Mouse (Mus musculus) kidney, postnatal 0 days (tissue): ENCODE results near the gene Tln2. TPM values are rescaled to one million over a fixed set of nuclear protein-coding genes. Genes with fewer than 3 reads are reported as not detected.

ENCODE experiments used
- ATAC-seq: fragments of 200-750 bp; cut with Nextera tagmentation; replicated peaks from 2 replicates; pipeline ENCODE4 v1.8.0; 2017; ENCODE audit warnings: low read depth, moderate number of reproducible peaks, moderate TSS enrichment, moderate library complexity; ENCODE audit not compliant: low FRiP score
- DNase-seq: peaks from one replicate; pipeline ENCODE4 v3.0.0-alpha.2; 2016; ENCODE audit warnings: low spot score
- H3K27ac ChIP-seq: fragments of 300-500 bp; sonication (generic); 2 replicates; pipeline ENCODE4 v1.5.1; 2014; ENCODE audit warnings: mild to moderate bottlenecking
- H3K27me3 ChIP-seq: fragments of 300-500 bp; sonication (generic); 2 replicates; pipeline ENCODE4 v1.6.1; 2014; ENCODE audit warnings: low read length, mixed read lengths; ENCODE audit not compliant: insufficient read depth
- H3K36me3 ChIP-seq: fragments of 300-500 bp; sonication (generic); 2 replicates; pipeline ENCODE4 v1.6.1; 2014; ENCODE audit warnings: low read length, mixed read lengths; ENCODE audit not compliant: insufficient read depth
- H3K4me1 ChIP-seq: fragments of 300-500 bp; sonication (generic); replicated peaks from 2 replicates; pipeline ENCODE4 v1.6.1; 2014; ENCODE audit warnings: antibody characterized with exemption, low read length, mixed read lengths; ENCODE audit not compliant: insufficient read depth
- H3K4me2 ChIP-seq: fragments of 300-500 bp; sonication (generic); 2 replicates; pipeline ENCODE4 v1.6.1; 2014; ENCODE audit warnings: mild to moderate bottlenecking, low read length, moderate library complexity, mixed read lengths
- H3K4me3 ChIP-seq: fragments of 300-500 bp; sonication (generic); replicated peaks from 2 replicates; pipeline ENCODE4 v1.5.1; 2014; ENCODE audit warnings: low read depth, low read length
- H3K9ac ChIP-seq: fragments of 300-500 bp; sonication (generic); 2 replicates; pipeline ENCODE4 v1.6.1; 2014; ENCODE audit warnings: low read depth, low read length
- H3K9me3 ChIP-seq: fragments of 300-500 bp; sonication (generic); replicated peaks from 2 replicates; pipeline ENCODE4 v1.6.1; 2016; ENCODE audit warnings: low read length, inconsistent platforms, mixed read lengths
- CTCF ChIP-seq: IDR thresholded peaks from 2 replicates; pipeline ENCODE4 v1.5.1; 2016; ENCODE audit warnings: antibody characterized with exemption, low read depth, mild to moderate bottlenecking, moderate library complexity
- WGBS: fragments of 180-500 bp; shearing (Covaris S2); extraction: QIAGEN DNeasy Blood & Tissue Kit; methylation state at CpG from one replicate; pipeline ENCODE4 v1.1.7; 2014; 5-methylcytosine and 5-hydroxymethylcytosine counted together
- polyA plus RNA-seq: library from polyadenylated mRNA; unstranded; fragments of >200 nt; fragmentation: Nextera tagmentation; extraction: Ambion mirVana; gene quantifications from 2 replicates; pipeline ENCODE4 v1.2.1, GENCODE M21; 2015

Tln2 gene
- polyA plus RNA-seq, 1 experiment from 2014 or later, result 24.8 TPM

GRCm38 (mm10) chr9:67404736-67405135, 154.8 kb downstream of the Tln2 start:
- Histone ChIP-seq H3K27me3 (no peaks in the 10 kb centered on the region), H3K9me3 (no peaks in the 10 kb centered on the region), H3K4me1 (no peaks in the 10 kb centered on the region), H3K4me2 (no peak overlapping the region), H3K4me3 (no peak overlapping the region), H3K9ac (no peak overlapping the region), H3K36me3 (no peaks in the 10 kb centered on the region), H3K27ac (no peak overlapping the region)
- TF ChIP-seq CTCF, result no peak
- ATAC-seq (no peak), DNase-seq (no peak)
- 73% methylated on average over 7 of the region's 7 CpGs for WGBS

- 90% methylated on average over 6 of the region's 6 CpGs for WGBS
- DNase-seq, result no peak
- Histone ChIP-seq H3K4me1 (no peaks in the 10 kb centered on the region), H3K9ac (no peak overlapping the region), H3K36me3 (no peaks in the 10 kb centered on the region), H3K27me3 (no peaks in the 10 kb centered on the region), H3K27ac (no peak overlapping the region), H3K4me3 (no peak overlapping the region), H3K9me3 (no peaks in the 10 kb centered on the region), H3K4me2 (no peak overlapping the region)
- no peak for ATAC-seq
- peak; percentile 36; the same call in 1 of the 2 replicates for TF ChIP-seq CTCF
Measured at GRCm38 (mm10) chr9:67399563-67399962, 159.9 kb downstream of the Tln2 start.

- ATAC-seq, result no peak
- Histone ChIP-seq H3K27me3 (no peaks in the 10 kb centered on the region), H3K9ac (no peak overlapping the region)
Measured at GRCm38 (mm10) chr9:67397756-67398155, 161.7 kb downstream of the Tln2 start.

GRCm38 (mm10) chr9:67396446-67396845, 163.1 kb downstream of the Tln2 start:
- ATAC-seq, result no peak
- no peaks in the 10 kb centered on the region for H3K36me3 ChIP-seq

More at GRCm38 (mm10) chr9:67397756-67398155, 161.7 kb downstream of the Tln2 start:
- no peak overlapping the region for H3K4me2 ChIP-seq
- H3K36me3 ChIP-seq, result no peaks in the 10 kb centered on the region
- H3K9me3 ChIP-seq, result no peaks in the 10 kb centered on the region
- peak; percentile 14 for DNase-seq
- H3K4me3 ChIP-seq, result no peak overlapping the region
- no peak overlapping the region for H3K27ac ChIP-seq
- no peak for TF ChIP-seq CTCF
- WGBS, result 90% methylated on average over 3 of the region's 3 CpGs
- no peaks in the 10 kb centered on the region for H3K4me1 ChIP-seq

GRCm38 (mm10) chr9:67384028-67384590, 175.4 kb downstream of the Tln2 start:
- 79% methylated on average over 9 of the region's 9 CpGs for WGBS
- 0 out of 2 replicates have a peak, but pooled peaks cover 3% of the 10 kb centered on the region for H3K4me1 ChIP-seq
- H3K9ac ChIP-seq, result no peak overlapping the region
- ATAC-seq, result no peak
- no peaks in the 10 kb centered on the region for H3K36me3 ChIP-seq
- no peak for TF ChIP-seq CTCF
- H3K4me3 ChIP-seq, result no peak overlapping the region
- H3K4me2 ChIP-seq, result no peak overlapping the region
- no peaks in the 10 kb centered on the region for H3K27me3 ChIP-seq
- DNase-seq, result no peak
- H3K27ac ChIP-seq, result no peak overlapping the region
- H3K9me3 ChIP-seq, result no peaks in the 10 kb centered on the region

More at GRCm38 (mm10) chr9:67396446-67396845, 163.1 kb downstream of the Tln2 start:
- Histone ChIP-seq H3K27me3 (no peaks in the 10 kb centered on the region), H3K4me1 (no peaks in the 10 kb centered on the region), H3K4me2 (no peak overlapping the region), H3K4me3 (no peak overlapping the region), H3K9ac (no peak overlapping the region), H3K27ac (no peak overlapping the region), H3K9me3 (no peaks in the 10 kb centered on the region)
- 91% methylated on average over 3 of the region's 3 CpGs for WGBS
- no peak for DNase-seq
- no peak for TF ChIP-seq CTCF

GRCm38 (mm10) chr9:67380095-67380494, 179.4 kb downstream of the Tln2 start:
- H3K4me3 ChIP-seq, result no peak overlapping the region
- DNase-seq, result peak; percentile 73
- H3K9me3 ChIP-seq, result no peaks in the 10 kb centered on the region
- no peak for TF ChIP-seq CTCF
- H3K27me3 ChIP-seq, result no peaks in the 10 kb centered on the region
- 33% methylated on average over 5 of the region's 5 CpGs for WGBS
- no peak for ATAC-seq
- H3K9ac ChIP-seq, result no peak overlapping the region
- H3K27ac ChIP-seq, result peak overlapping the region; percentile 52; the same call in 1 of the 2 replicates
- H3K36me3 ChIP-seq, result no peaks in the 10 kb centered on the region
- H3K4me1 ChIP-seq, result 0 out of 2 replicates have a peak, but pooled peaks cover 3% of the 10 kb centered on the region
- no peak overlapping the region for H3K4me2 ChIP-seq

GRCm38 (mm10) chr9:67378772-67379171, 180.7 kb downstream of the Tln2 start:
- Histone ChIP-seq H3K4me3 (no peak overlapping the region), H3K27me3 (no peaks in the 10 kb centered on the region), H3K4me2 (no peak overlapping the region), H3K9me3 (no peaks in the 10 kb centered on the region), H3K27ac (no peak overlapping the region), H3K36me3 (no peaks in the 10 kb centered on the region), H3K9ac (no peak overlapping the region), H3K4me1 (0 out of 2 replicates have a peak, but pooled peaks cover 3% of the 10 kb centered on the region)
- ATAC-seq (no peak), DNase-seq (no peak)
- WGBS, result 90% methylated on average over 5 of the region's 5 CpGs
- TF ChIP-seq CTCF, result no peak
